ENCODE assay signal across 21 mouse cellular contexts in genomic region chr1:74814931-74815647, GRCm38 (mm10). TPM values are rescaled to one million over a fixed set of nuclear protein-coding genes. Genes with fewer than 3 reads are reported as not detected.
DNase-seq lines count a peak whose midpoint lies in the region; ATAC-seq and TF ChIP-seq lines count a peak whose summit lies in the region.
"Had no signal": no experiment of that assay in that cellular context is flagged by ENCODE, and none has a peak within 500 bp of the region (broad histone marks: within the 10 kb centered on the region; RNA-seq: fewer than 3 reads in every experiment).

No protein-coding gene starts in this region.

- no peak overlapping the region for H3K27ac ChIP-seq in lung, postnatal 0 days (ENCODE audit: low read length)
- H3K27ac ChIP-seq in stomach, postnatal 0 days (replicated peaks), result no peak overlapping the region
- H3K27ac ChIP-seq: gastrocnemius, adult 2 months; hindbrain, embryonic 15.5 days; limb, embryonic 15.5 days had no signal

- no peak for TF ChIP-seq EP300 in lung, postnatal 0 days (IDR thresholded peaks at IDR 0.05)
- no peak for TF ChIP-seq EP300 in stomach, postnatal 0 days (optimal IDR thresholded peaks at IDR 0.05)

- H3K9me3 ChIP-seq in lung, postnatal 0 days (ENCODE audit: low read length), result no peaks in the 10 kb centered on the region
- H3K9me3 ChIP-seq in stomach, postnatal 0 days (ENCODE audit: control insufficient read depth, low read length), result no peaks in the 10 kb centered on the region
- H3K9me3 ChIP-seq: hindbrain, embryonic 15.5 days; limb, embryonic 15.5 days had no signal

- H3K36me3 ChIP-seq in lung, postnatal 0 days (ENCODE audit: insufficient read depth, low read length), result no peaks in the 10 kb centered on the region
- H3K36me3 ChIP-seq in stomach, postnatal 0 days (ENCODE audit: control insufficient read depth, insufficient read depth, low read length), result no peaks in the 10 kb centered on the region
- H3K36me3 ChIP-seq: hindbrain, embryonic 15.5 days; limb, embryonic 15.5 days had no signal

- no peak overlapping the region for H3K4me2 ChIP-seq in lung, postnatal 0 days (replicated peaks; ENCODE audit: low read depth, low read length)
- no peak overlapping the region for H3K4me2 ChIP-seq in stomach, postnatal 0 days (replicated peaks; ENCODE audit: low read depth)
- H3K4me2 ChIP-seq: hindbrain, embryonic 15.5 days; limb, embryonic 15.5 days had no signal

- WGBS in lung, postnatal 0 days, result 73% methylated on average over 9 of the region's 9 CpGs
- WGBS in stomach, postnatal 0 days, result 77% methylated on average over 9 of the region's 9 CpGs

- peak; percentile 88 for DNase-seq in heart, adult 11 months
- no peak for DNase-seq in heart, postnatal 10 days
- no peak for DNase-seq in lung, postnatal 0 days (ENCODE audit: low spot score)
- no peak for DNase-seq in lung, postnatal 36 days
- peak; percentile 51 for DNase-seq in R1 (ENCODE audit: low read depth, low spot score)
- DNase-seq in stomach, postnatal 0 days (ENCODE audit: low spot score), result no peak
- DNase-seq in spleen, postnatal 36 days (ENCODE audit: low spot score in 2 of 2), result no peak
- DNase-seq in adrenal gland, postnatal 25 days, result no peak
- DNase-seq: adrenal gland, adult 2 months; cerebellum, adult 9-11 months; gastrocnemius, adult 2 months; heart, adult 18-20 months; kidney, postnatal 10 days; lung, adult 2 months; thymus, postnatal 25 days had no signal

- H3K27me3 ChIP-seq in lung, postnatal 0 days (replicated peaks; ENCODE audit: insufficient read depth, low read length), result no peaks in the 10 kb centered on the region
- no peaks in the 10 kb centered on the region for H3K27me3 ChIP-seq in stomach, postnatal 0 days (ENCODE audit: control insufficient read depth, insufficient read depth, low read length)
- H3K27me3 ChIP-seq: hindbrain, embryonic 15.5 days had no signal

- H3K4me3 ChIP-seq in lung, postnatal 0 days (ENCODE audit: low read depth, low read length), result no peak overlapping the region
- H3K4me3 ChIP-seq in stomach, postnatal 0 days (ENCODE audit: low read depth, low read length), result no peak overlapping the region
- H3K4me3 ChIP-seq: gastrocnemius, adult 2 months; hindbrain, embryonic 15.5 days; limb, embryonic 15.5 days had no signal

- no peaks in the 10 kb centered on the region for H3K4me1 ChIP-seq in lung, postnatal 0 days (ENCODE audit: insufficient read depth, low read depth, low read length)
- H3K4me1 ChIP-seq in stomach, postnatal 0 days (replicated peaks; ENCODE audit: control insufficient read depth, insufficient read depth), result no peaks in the 10 kb centered on the region
- H3K4me1 ChIP-seq: limb, embryonic 15.5 days had no signal

- H3K9ac ChIP-seq in lung, postnatal 0 days (replicated peaks; ENCODE audit: low read depth), result no peak overlapping the region
- no peak overlapping the region for H3K9ac ChIP-seq in stomach, postnatal 0 days (ENCODE audit: low read length)
- H3K9ac ChIP-seq: hindbrain, embryonic 15.5 days; limb, embryonic 15.5 days had no signal

- TF ChIP-seq CTCF in lung, postnatal 0 days (IDR thresholded peaks at IDR 0.05), result peak; percentile 41
- TF ChIP-seq CTCF in stomach, postnatal 0 days (IDR thresholded peaks at IDR 0.05; ENCODE audit: low read depth), result peak; percentile 53

- intact Hi-C loops in heart, postnatal 10 days (cut with DNase I), result no loop called here

- no peak for ATAC-seq in lung, postnatal 0 days
- no peak for ATAC-seq in stomach, postnatal 0 days (ENCODE audit: low FRiP score, low TSS enrichment)
- ATAC-seq: forebrain, embryonic 14.5 days had no signal

RNA-seq across cellular contexts. Expression of gene Wnt10a, which starts 23.8 kb away (rescaled TPM):
- not detected for total RNA-seq in heart, postnatal 10 days (2021)
- polyA plus RNA-seq in lung, postnatal 0 days (2015; fragmentation: Nextera tagmentation; extraction: Ambion mirVana), result not detected in 2 replicates
- polyA plus RNA-seq in stomach, postnatal 0 days (2015; fragmentation: Nextera tagmentation; extraction: Ambion mirVana), result 8.7 and 10.6 TPM in 2 replicates
- 0.27 TPM in 1 of 2 replicates, not detected in the other for total RNA-seq in adrenal gland, postnatal 25 days (2021)
- total RNA-seq: heart, adult 18-20 months; megakaryocyte, adult 5-6 weeks; neutrophil, adult 5-6 weeks had no signal

RNA-seq across cellular contexts. Expression of gene Cdk5r2, which starts 39.6 kb away (rescaled TPM):
- under 1 TPM in 1 of 2 experiments, not detected in 1; 0.12 TPM for total RNA-seq in heart, postnatal 10 days (2021)
- not detected in 2 replicates for polyA plus RNA-seq in lung, postnatal 0 days (2015; fragmentation: Nextera tagmentation; extraction: Ambion mirVana)
- polyA plus RNA-seq in stomach, postnatal 0 days (2015; fragmentation: Nextera tagmentation; extraction: Ambion mirVana), result 0.12 and 0.19 TPM in 2 replicates
- total RNA-seq in adrenal gland, postnatal 25 days (2021), result 4.3 and 5.1 TPM in 2 replicates
- total RNA-seq: gastrocnemius, adult 2 months; heart, adult 18-20 months; megakaryocyte, adult 5-6 weeks; neutrophil, adult 5-6 weeks had no signal
- polyA plus RNA-seq: heart, embryonic 16.5 days; limb, embryonic 15.5 days had no signal

RNA-seq across cellular contexts. Expression of gene Wnt6, which starts 43.4 kb away (rescaled TPM):
- under 1 TPM; 0.17 to 0.60 TPM for total RNA-seq in heart, postnatal 10 days (2021)
- polyA plus RNA-seq in lung, postnatal 0 days (2015; fragmentation: Nextera tagmentation; extraction: Ambion mirVana), result 0.36 and 0.50 TPM in 2 replicates
- polyA plus RNA-seq in stomach, postnatal 0 days (2015; fragmentation: Nextera tagmentation; extraction: Ambion mirVana), result 3.6 and 4.8 TPM in 2 replicates
- total RNA-seq in adrenal gland, postnatal 25 days (2021), result 1.8 and 2.5 TPM in 2 replicates
- total RNA-seq: neutrophil, adult 5-6 weeks had no signal

Comparison
In these comparisons a context has a peak if more than half of its experiments do, and no peak if none do; other contexts are left out.
1. DNase-seq: peak in heart, adult 11 months (single experiment) and R1 (single experiment); none in heart, postnatal 10 days (0 of 2), lung, postnatal 0 days (single experiment), lung, postnatal 36 days (single experiment), stomach, postnatal 0 days (single experiment), spleen, postnatal 36 days (0 of 2) and adrenal gland, postnatal 25 days (single experiment).